Mouse (Mus musculus) adrenal gland, postnatal 4 days (tissue): ENCODE measurements at regions not wholly inside any gene's neighbourhood (a gene's known extent, or its start where the extent isn't known, plus 50 kb on each side); places are given as distances from the start of the nearest gene placed in this dataset.
A peak's percentile ranks its signal among the peaks of the same experiment; 100 is the strongest.
"Not testable (repeated sequence)": the region's sequence is repeated elsewhere in the genome, so short reads cannot be mapped to it uniquely, and the experiment has no call there.

Experiments used
- DNase-seq, 2 experiments: peaks; one replicate each; pipeline ENCODE4 v3.0.0; 2021 to 2022; ENCODE audit warnings: low spot score in 2 of 2, mixed read lengths in 2 of 2

GRCm38 (mm10) chr16:31553361-31554146 is 109.7 kb upstream of the Dlg1 start:
- no peak for DNase-seq

DNA sequence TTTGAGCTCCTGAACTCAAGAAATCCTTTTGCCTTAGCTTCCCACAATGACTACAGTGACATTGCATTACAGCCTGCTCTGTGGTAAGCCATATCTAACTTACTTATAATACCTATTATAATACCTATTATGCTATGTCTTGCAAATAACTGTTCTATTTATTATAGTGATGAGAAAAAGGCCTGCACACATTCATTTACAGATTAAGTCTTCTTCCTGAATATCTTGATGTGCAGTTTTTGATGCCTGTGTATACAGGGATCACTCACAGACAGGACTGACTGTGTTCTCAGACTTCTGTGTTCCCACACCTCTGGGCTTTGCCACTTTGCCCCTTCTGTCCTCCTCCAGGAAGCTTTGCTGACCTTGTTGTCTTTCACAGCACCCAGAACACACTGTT is 102.8 kb upstream of the Dlg1 start:
- no peak for DNase-seq

DNA sequence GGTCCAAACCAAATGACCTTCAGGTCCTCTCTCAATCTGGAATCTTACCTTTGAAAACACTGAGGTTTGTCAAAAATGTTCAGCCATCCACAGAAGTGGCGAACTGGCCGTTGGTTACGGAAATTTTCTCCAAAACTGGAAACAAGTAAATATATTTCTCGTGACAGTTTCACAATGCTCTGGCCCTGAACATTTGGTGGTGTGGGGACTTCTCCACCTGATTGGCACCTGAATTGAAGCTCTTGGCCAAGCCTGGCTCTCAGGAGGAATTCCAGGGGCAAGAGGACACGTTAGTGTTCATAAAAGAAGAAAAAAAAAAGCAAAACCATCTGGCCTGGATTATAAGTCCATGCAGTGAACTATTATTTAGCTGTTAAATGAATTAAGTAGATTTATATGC is 98.3 kb upstream of the Dlg1 start:
- DNase-seq, result no peak

DNA sequence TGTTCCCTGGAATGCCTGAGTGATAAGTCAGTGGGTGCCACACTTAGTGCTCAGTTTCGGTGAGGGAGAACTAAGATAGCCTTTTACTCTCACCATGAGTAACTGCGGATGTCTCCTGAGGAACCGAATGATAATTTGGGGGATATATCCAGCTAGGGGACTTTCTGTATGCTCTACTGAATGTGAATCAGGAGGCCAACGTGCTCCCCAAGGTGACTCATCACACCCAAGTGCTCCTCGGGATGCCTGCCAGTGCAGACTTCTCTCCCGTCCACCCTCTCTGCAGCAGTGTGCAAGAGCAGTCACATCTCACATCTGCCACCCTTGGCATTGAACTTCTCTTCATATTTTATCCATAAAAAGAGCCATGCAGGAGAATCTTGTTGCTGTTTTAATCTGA is 94.9 kb upstream of the Dlg1 start:
- no peak for DNase-seq

DNA sequence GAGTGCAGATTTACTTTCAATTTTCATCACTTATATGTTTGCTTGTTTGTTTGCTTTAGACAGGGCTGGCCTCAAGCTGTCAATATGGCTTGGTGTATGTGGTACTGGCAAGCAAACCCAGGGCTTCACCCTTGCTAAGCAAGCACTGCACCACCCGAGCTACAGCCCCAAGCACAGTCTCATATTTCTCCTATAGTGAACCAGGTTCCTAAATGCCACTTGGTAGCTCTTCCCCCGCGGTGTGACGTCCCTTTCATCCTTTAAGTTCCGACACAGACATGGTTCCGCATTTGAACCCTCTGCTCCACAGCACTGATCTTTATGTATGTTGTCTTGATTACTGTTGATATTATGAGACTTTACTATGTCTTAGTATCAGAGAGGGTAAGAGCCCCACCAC is 93.4 kb upstream of the Dlg1 start:
- DNase-seq, result no peak

DNA sequence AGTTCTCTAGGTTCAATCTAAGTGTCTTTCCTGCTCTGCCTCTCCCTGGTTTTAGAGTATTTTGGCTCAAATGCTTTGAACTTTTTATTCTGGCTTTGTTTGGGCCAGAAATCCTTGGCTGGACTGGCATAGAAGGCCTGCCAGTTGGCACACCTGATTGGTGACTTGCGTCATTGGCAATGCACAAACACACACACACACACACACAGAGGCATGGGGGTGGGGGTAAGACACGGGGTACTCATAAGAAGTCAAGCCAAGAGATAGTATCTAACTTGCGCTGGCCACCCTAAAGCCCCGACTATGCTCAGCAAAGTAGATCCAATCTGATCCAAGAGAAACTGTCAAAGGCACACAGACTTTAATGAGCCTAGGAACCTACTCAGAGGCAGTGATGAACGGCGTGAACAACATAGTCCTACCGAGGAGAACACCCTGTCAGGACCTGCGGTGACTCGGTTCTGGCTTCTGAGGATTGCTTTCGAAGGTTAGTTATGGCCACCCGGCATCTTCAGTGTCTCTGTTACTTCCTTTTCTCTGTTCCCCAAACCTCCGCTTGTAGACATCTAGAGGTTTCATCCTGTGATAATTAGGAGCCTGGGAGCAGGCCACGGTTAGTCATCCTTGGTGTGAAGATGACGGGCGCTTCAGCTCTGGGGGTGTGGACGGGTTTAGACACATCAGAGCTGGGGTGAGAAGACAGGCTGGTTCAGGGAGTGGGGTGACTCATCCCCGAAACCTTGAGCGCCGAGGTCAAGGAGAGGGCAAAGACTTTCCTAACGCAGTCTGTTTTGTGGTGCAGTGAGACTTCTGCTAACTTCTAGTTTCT is 92.7 kb upstream of the Dlg1 start:
- peak in 1 of 2 experiments; percentile 18 for DNase-seq

GRCm38 (mm10) chr16:31573833-31574232 is 89.4 kb upstream of the Dlg1 start:
- not testable (repeated sequence) for DNase-seq

DNA sequence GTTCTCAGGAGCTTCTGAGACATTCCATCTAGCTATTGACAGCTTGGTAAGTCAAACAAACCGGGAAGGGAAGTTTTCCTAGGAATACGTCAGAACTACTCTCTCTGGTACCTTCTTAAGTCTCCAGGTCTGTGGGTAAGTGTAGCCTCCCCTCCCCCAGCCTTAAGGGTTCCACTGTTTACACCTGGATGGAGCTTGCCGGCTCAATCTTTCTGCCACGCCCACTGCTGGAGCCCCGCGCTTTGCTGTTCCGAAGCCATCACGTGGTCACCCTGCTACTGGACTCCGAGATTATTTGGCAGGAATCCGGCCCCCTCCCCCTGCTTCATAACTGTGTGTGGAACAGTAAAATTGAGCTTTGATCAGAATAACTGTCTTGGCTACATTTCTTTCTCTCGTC is 87.6 kb upstream of the Dlg1 start:
- DNase-seq, result not testable (repeated sequence)

DNA sequence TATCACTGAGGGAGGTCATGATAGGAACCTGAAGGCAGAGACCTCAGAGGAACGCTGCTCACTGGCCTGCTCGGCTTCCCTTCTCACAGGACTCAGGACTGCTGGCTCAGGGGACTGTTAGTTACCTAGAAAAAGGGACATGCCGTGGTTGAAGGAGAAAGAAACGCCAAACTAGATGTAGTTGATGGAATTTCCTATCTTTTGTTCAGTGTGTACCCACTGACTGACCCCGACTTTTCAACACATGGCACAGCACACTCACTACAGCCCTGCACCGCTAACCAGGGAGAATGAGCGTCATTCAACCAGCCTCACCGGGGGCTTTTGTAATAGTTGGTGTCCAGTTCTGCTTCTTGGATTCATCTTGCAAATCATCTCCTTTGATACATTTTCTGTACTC is 86.8 kb upstream of the Dlg1 start:
- DNase-seq, result no peak

DNA sequence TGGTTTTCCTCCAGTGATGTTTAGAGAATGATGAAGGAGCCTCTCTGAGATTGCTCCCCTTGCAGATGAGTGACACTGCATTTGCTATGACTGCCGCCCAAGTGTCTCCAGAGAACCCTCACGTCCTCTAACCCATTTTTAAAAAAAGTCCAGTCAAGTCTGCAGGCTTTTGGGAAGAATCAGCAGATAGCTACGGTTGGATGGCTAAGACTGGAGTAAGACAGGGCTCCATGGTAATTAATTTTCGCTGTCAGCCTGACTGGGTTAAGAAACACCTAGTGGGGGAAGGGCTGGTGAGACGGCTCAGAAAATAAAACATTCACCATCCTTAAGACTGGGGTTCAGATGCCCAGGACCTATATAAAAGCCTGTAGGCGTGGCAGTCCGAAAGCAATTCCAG is 85.9 kb upstream of the Dlg1 start:
- no peak for DNase-seq

GRCm38 (mm10) chr16:31579318-31579717 is 83.9 kb upstream of the Dlg1 start:
- no peak for DNase-seq

DNA sequence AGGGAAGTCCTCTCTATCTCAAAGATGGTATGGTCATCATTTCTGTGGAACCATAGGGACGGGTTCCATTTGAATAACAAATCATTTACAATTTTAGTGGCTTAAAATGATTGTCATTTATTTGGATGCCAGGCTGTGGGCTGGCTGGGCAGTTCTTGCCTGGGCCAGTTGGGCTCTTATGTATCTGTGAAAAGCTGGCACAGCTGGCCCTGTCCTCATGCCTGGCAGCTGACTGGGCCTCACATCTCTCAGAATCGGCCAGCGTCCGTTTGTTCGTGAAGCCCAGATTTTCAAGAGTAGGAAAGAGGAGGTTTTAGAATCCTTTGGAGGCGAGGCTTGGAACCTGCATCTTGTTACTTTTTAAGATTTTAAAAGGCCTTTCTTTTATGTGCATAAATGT is 82.5 kb upstream of the Dlg1 start:
- no peak for DNase-seq

DNA sequence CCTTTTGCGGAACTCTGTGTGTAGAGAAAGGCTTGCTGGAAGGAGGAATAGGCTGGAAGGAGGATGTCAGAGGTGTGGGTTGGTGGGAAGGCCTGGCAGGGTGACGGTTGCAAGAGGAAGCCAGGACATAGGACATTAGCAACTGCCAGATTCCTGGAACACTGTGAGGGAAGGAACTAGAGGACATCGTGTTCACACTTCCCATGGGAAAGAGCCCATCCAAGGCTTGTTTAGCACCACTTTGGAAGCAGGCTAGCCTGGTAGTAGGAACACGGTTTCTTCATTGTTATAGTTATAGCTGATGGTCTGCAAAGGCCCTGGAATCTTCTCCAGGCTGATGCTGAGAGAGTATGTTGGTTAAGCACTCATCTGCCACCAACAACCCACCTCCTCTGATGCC is 80.4 kb upstream of the Dlg1 start:
- DNase-seq, result no peak

GRCm38 (mm10) chr16:31583627-31584026 is 79.6 kb upstream of the Dlg1 start:
- no peak for DNase-seq

DNA sequence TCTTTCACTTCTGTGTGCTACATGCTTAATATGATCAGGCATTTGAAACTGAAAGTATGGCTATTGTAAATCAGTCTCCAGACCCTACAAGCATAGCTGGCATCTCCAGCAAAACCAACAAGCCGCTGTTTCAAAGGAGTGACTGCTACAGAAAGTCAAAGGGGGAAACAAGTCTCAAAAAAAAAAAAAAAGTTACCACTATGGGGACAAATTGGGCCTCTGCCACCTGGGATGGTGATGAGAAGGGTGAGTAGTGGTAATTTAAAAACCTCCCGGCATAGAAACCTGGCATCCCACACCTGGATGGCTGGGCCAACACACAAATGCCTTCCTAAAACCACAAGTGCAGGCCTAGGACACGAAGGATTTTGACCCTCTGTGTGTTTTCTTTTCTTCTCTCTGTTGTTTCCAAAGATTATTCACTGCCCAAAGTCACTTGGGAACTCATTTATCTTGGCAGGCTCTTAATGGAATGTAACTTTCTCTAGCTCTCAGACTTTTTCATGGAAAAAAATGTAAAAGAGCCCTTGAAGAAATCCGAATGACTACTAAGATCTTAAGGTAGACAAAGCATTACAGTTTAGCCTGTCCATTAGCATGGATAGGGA is 78.9 kb upstream of the Dlg1 start:
- no peak for DNase-seq

DNA sequence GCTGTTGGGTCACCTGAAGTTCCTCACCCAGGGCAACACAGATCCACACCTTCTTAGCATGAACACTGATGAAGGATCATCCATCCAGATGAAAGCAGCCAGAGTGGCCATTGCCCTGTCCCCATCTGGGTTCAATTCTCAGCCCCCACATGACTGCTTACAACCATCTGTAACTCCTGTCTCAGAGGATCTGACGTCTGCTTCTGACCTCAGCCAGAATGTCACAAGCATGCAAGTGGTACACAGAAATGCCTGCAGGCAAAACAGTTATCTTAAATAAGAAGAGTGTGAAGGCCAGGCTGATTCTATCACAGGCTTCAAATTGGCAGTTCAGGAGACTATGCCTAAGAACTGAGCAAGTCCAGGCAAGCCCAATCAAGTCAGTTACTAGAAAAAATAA is 76.2 kb upstream of the Dlg1 start:
- DNase-seq, result no peak

- DNase-seq, result no peak
Measured at GRCm38 (mm10) chr16:31589576-31589975, 73.7 kb upstream of the Dlg1 start.

GRCm38 (mm10) chr16:31591565-31591964 is 71.7 kb upstream of the Dlg1 start:
- DNase-seq, result no peak

DNA sequence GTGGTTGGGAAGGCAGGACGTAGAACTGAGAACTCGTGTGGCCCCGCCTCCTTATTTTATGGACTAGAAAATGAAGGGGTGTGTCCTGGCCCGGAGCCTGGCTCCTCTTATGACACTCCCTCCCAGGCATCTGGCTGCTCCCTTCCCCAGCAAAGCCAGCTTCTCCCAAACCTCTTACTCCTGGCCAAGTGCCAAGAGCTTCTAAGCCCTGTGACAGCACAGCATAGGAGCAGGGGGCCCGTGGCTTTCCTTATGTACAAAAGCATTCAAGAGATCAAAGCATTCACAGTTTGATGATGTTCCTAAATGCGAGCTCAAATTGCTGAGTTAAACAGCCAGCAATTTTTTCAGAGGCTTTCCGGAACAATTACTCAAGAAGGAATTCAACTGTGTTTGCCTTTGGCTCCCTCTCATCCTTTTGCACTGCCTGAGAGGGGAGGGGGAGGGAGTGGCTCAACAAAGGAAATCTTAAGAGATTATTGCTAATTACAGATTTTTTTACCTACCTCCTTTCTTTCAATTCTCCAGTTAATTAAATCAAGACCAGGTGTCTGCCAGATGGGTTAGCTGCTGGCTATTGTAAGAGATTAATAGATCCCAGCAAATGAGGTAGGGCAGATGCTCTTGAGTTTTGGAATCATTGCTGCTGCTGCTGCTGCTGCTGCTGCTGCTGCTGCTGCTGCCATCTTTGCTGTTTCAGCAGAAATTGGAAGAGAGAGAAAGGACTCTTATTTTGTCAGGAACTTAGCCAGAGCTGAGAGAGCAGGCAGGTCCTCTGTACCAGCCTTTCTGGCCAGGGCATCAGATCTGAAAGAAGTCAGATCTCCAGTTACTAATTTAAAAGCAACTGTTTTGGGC is 71.0 kb upstream of the Dlg1 start:
- DNase-seq, result no peak

GRCm38 (mm10) chr16:31592973-31593683 is 70.1 kb upstream of the Dlg1 start:
- no peak for DNase-seq

DNA sequence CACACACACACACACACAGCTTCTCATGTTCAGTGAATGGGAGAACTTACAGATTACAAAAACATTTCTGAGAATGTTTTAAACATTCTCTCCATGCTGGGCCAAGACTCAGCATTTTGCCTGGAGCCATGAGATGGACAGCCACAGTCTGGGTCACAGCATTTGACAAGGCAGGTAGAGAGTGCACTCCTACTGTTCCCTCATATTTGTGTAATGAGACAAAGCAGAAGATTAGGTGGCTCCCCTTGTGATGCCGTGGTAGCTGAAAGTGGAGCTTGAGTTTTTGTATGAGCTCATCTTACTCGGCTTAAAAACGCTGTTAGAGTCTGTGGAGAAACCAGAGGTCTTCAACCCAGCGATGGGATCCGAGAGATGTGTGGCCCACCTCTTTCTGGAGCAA is 65.3 kb upstream of the Dlg1 start:
- DNase-seq, result no peak
